26 mouse cellular contexts compared by ENCODE assay signal in genomic region chr1:43072028-43072427, GRCm38 (mm10).
"Had no signal": no experiment of that assay in that cellular context is flagged by ENCODE, and none has a peak within 500 bp of the region (broad histone marks: within the 10 kb centered on the region; RNA-seq: fewer than 3 reads in every experiment).

No protein-coding gene starts in this region.

- H3K4me2 ChIP-seq: heart, embryonic 13.5 days; heart, embryonic 15.5 days; hindbrain, embryonic 13.5 days; hindbrain, embryonic 15.5 days; kidney, embryonic 15.5 days; limb, embryonic 13.5 days; limb, embryonic 15.5 days; liver, embryonic 12.5 days had no signal

- H3K9me3 ChIP-seq: heart, embryonic 13.5 days; heart, embryonic 15.5 days; hindbrain, embryonic 13.5 days; hindbrain, embryonic 15.5 days; kidney, embryonic 15.5 days; limb, embryonic 13.5 days; limb, embryonic 15.5 days; liver, embryonic 12.5 days had no signal

- DNase-seq: gastrocnemius, postnatal 14 days; gastrocnemius, postnatal 36 days; heart, adult 18-20 months; heart, postnatal 14 days; heart, postnatal 36 days; kidney, adult 11 months; kidney, adult 2 months; kidney, adult 9 months; kidney, postnatal 14 days; kidney, postnatal 36 days; layer of hippocampus, adult 9-11 months; layer of hippocampus, postnatal 36 days; left cerebral cortex, postnatal 4 days; lung, adult 18-20 months had no signal

- H3K27me3 ChIP-seq: heart, embryonic 13.5 days; heart, embryonic 15.5 days; hindbrain, embryonic 13.5 days; hindbrain, embryonic 15.5 days; kidney, embryonic 15.5 days; limb, embryonic 13.5 days; limb, embryonic 15.5 days; liver, embryonic 12.5 days had no signal

- H3K9ac ChIP-seq: heart, embryonic 13.5 days; heart, embryonic 15.5 days; hindbrain, embryonic 13.5 days; hindbrain, embryonic 15.5 days; kidney, embryonic 15.5 days; limb, embryonic 13.5 days; limb, embryonic 15.5 days; liver, embryonic 12.5 days; liver, embryonic 14.5 days had no signal

- ATAC-seq: hindbrain, postnatal 0 days; intestine, embryonic 16.5 days; liver, embryonic 12.5 days had no signal

- H3K4me1 ChIP-seq: heart, embryonic 13.5 days; heart, embryonic 15.5 days; hindbrain, embryonic 13.5 days; hindbrain, embryonic 15.5 days; kidney, embryonic 15.5 days; limb, embryonic 13.5 days; limb, embryonic 15.5 days; liver, embryonic 12.5 days had no signal

- H3K27ac ChIP-seq: heart, embryonic 13.5 days; heart, embryonic 15.5 days; hindbrain, embryonic 13.5 days; hindbrain, embryonic 15.5 days; hindbrain, postnatal 0 days; kidney, embryonic 15.5 days; kidney, postnatal 0 days; limb, embryonic 13.5 days; limb, embryonic 15.5 days; liver, embryonic 12.5 days; liver, embryonic 14.5 days had no signal

- H3K4me3 ChIP-seq: heart, embryonic 13.5 days; heart, embryonic 15.5 days; hindbrain, embryonic 13.5 days; hindbrain, embryonic 15.5 days; kidney, embryonic 15.5 days; limb, embryonic 13.5 days; limb, embryonic 15.5 days; liver, embryonic 12.5 days had no signal
